Mouse (Mus musculus) E14TG2a.4 (cell line): ENCODE data around the gene Sp6.
A peak's percentile ranks its signal among the peaks of the same experiment; 100 is the strongest.

ENCODE experiments used
- H3K27me3 ChIP-seq: 2 replicates; pipeline ENCODE4 v1.6.1; 2014; ENCODE audit warnings: low read length, control low read depth; ENCODE audit not compliant: insufficient read depth
- H3K36me3 ChIP-seq: 2 replicates; pipeline ENCODE4 v1.6.1; 2014; ENCODE audit warnings: low read length, control low read depth; ENCODE audit not compliant: insufficient read depth
- H3K4me1 ChIP-seq: replicated peaks from 2 replicates; pipeline ENCODE4 v1.6.1; 2014; ENCODE audit warnings: low read depth, low read length, control low read depth
- H3K4me3 ChIP-seq: replicated peaks from 2 replicates; pipeline ENCODE4 v1.5.1; 2014; ENCODE audit warnings: mild to moderate bottlenecking, low read length
- H3K9me3 ChIP-seq: 2 replicates; pipeline ENCODE4 v1.6.1; 2014; ENCODE audit warnings: low read length, control low read depth
- CTCF ChIP-seq: conservative IDR thresholded peaks from 2 replicates; pipeline ENCODE4 v1.5.1; 2014; ENCODE audit warnings: low read length
- NANOG ChIP-seq: IDR thresholded peaks from 2 replicates; pipeline ENCODE4 v1.6.1; 2014; ENCODE audit warnings: borderline replicate concordance, low read length, mixed read lengths
- POU5F1 ChIP-seq: IDR thresholded peaks from 2 replicates; pipeline ENCODE4 v1.6.1; 2014; ENCODE audit warnings: low read length, borderline replicate concordance

Gene Sp6

DNA sequence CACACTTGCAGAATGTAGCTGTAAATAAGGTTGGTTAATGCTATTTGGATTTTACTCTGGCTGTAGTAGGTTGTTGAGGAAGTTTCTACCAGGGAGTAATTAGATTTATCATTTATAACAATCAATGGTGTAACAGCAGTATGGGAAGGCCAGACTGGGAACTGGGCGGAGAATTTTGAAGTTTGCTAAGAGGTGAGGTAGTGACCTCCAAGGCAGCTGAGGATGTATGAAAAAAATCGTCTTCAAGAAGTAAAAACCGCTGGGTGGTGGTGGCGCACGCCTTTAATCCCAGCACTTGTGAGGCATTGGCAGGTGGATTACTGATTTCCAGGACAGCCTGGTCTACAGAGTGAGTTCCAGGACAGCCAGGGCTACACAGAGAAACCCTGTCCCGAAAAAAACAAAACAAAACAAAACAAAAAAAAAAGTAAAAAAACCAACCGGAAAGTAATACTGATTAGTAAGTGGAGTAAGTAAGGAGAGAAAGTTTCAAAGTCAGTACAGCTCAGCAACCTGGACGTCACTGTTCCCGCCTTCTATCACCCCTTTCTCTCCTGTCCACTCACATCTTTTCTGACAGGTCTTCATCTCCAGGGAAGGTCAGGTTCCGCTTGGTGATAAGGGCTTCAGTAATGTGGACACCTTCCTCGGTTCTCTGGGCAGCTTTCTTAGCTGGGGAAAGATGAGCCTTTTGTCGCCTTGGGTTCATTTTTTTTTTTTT is 27.3 kb downstream of the Sp6 start:
- TF ChIP-seq POU5F1 (no peak), CTCF (no peak), NANOG (no peak)
- peak overlapping the region; percentile 93 for H3K4me3 ChIP-seq
- H3K4me1 ChIP-seq: peaks cover 57% of the 10 kb centered on the region
- H3K9me3 ChIP-seq: no peaks in the 10 kb centered on the region
- peaks cover 30% of the 10 kb centered on the region for H3K36me3 ChIP-seq
- peaks cover 11% of the 10 kb centered on the region for H3K27me3 ChIP-seq

DNA sequence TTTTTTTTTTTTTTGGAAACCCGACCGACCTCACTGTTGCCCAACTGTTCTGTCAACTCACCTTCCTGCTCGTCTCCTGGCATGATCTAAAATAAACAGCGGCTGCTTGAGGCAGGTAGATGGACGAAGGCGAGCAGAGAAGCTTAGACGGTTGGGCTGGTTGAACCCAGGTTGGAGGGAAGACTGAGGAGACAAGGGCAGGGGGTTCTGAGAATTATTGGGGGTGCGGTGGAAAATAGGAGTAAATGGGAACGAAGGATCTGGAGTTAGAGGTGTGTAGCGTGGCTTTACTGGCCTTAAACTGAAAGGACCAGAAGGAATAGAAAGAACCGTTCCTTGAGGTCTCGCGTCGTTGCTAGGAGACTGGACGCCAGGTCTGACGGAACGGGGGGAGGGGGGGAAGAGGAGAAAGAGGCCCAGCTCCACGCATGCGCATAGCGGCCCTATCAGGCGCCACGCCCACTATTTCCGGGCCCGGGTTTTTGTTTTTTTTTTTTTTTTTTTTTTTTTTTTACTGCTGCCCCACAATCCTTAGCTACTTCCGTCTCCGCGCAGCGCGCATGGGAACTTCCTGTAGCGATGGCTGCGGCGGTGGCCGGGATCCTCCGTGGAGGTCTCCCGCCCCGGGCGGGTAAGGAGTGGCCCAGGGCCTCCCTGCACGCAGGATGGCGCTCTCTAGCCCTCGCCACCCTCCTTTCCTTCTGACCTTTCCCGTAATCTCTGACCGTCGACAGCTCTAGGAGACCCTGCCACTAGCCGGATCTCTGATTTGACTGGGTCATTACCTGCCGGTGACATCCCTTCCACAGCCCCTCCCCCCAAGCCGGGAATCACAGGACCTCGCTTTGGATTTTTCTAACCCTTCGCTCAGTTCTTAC is 28.1 kb downstream of the Sp6 start, which contains the start of the genes Lrrc46 and Mrpl10:
Lrrc46 (minus strand) TSS at position 386 of the 878 bp plus-strand sequence.
Mrpl10 (plus strand) TSS at position 539 of the 878 bp plus-strand sequence.
- H3K27me3 ChIP-seq: peaks cover 3% of the 10 kb centered on the region; the same call in 1 of the 2 replicates
- H3K9me3 ChIP-seq: no peaks in the 10 kb centered on the region
- peaks cover 65% of the 10 kb centered on the region for H3K4me1 ChIP-seq
- peak within 1 kb of the TSS; percentile 93 for H3K4me3 ChIP-seq
- peaks cover 31% of the 10 kb centered on the region for H3K36me3 ChIP-seq
- TF ChIP-seq NANOG: no peak

DNA sequence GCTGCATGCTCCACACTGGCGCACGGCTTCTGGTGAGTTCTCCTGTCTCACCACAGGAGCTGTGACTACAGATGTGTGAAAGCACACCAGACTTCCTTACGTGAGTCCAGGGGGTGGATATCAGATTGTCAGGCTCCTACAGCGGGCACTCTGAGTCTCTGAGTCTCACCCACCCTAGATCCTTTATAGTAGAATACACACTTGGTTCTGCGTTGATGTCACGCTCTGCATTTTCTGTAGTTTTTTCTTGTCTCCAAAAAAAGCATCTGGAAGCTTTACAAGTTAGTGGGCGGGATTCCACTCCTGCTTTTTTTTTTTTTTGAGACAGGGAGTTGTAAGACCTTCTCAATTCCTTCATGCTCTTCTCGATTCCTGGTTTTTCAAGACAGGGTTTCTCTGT is 31.7 kb downstream of the Sp6 start:
- Histone ChIP-seq H3K36me3 (peaks cover 65% of the 10 kb centered on the region), H3K9me3 (no peaks in the 10 kb centered on the region), H3K27me3 (no peaks in the 10 kb centered on the region), H3K4me3 (no peak overlapping the region; the same call in 1 of the 2 replicates), H3K4me1 (peaks cover 67% of the 10 kb centered on the region)
- TF ChIP-seq CTCF: no peak
- TF ChIP-seq POU5F1: no peak
- TF ChIP-seq NANOG: no peak

DNA sequence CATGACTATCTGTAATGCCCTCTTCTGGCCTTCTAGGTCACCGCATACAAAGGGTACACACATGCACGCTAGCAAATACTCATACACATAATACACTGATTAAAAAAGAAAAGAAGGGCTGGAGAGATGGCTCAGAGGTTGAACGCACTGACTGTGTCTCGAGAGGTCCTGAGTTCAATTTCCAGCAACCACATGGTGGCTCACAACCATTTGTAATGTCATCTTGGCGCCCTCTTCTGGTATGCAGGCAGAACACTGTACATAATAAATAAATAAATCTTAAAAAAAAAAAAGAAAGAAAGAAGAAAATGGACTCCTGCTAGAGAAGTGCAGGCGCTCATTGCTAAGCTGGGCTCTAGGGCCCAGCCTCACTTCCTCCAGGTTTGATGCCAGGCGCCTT is 32.7 kb downstream of the Sp6 start:
- Histone ChIP-seq H3K27me3 (no peaks in the 10 kb centered on the region), H3K36me3 (peaks cover 65% of the 10 kb centered on the region)

DNA sequence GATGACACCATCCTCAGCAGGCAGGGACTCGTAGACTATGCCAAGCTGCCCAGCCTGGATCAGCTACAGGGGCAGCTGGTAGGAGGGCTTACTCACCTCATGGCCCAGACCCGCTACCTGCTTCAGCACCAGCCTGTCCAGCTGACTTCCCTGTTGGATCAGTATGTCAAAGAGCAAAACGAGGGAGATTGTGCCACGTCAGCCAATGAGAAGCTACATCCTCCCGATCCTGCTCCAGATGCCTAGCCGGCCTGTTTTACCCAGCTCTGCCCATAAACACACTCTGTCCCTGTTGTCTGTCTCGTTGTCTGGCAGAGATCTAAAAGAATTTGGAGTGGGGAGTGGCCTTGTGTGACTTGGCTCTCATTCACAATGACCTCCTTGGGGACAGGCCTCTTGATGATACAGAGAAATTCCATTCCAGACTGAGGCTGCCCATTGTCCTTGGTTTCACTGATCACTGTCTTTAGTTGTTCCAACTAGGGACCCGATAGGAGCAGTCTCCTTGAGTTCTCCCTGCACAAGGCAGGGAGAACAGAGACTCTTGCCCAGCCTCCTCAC is 35.0 kb downstream of the Sp6 start:
- H3K27me3 ChIP-seq: no peaks in the 10 kb centered on the region
- TF ChIP-seq POU5F1 (no peak), CTCF (no peak), NANOG (no peak)
- peaks cover 79% of the 10 kb centered on the region for H3K4me1 ChIP-seq
- H3K9me3 ChIP-seq: no peaks in the 10 kb centered on the region
- no peak overlapping the region for H3K4me3 ChIP-seq
- peaks cover 63% of the 10 kb centered on the region for H3K36me3 ChIP-seq

More for the DNA sequence above, 32.7 kb downstream of the Sp6 start:
- Histone ChIP-seq H3K9me3 (no peaks in the 10 kb centered on the region), H3K4me1 (peaks cover 74% of the 10 kb centered on the region), H3K4me3 (no peak overlapping the region)
- TF ChIP-seq POU5F1 (no peak), CTCF (peak; percentile 55)

DNA sequence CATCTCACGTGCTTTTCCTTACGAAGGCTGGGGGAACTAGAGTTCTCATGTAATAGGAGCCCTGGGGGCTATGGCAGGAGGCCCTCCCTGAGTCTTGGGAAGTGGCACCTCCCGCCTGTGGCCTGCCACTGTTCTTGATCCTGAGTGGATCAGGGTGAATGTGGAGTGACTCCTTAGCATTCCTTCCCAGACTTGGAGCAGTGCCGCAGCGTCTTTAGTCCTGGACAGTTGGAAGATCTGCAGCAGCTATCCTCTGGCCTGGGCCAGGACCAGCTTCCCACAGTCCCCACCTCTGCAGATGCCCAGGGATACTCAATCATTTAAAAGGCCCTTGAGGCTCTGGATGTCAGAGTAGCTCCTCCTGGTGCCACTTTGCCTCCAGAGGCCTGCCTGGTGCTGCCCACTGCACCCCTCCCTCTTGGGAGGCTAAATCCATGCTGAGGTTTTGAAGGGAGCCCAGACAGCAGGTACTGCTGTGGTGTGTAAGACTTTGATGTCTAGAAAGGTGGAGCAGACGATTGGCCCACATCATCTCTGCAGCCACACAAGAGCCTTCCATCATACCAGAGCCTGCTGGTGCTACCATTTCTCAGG is 36.4 kb downstream of the Sp6 start:
- no peak overlapping the region for H3K4me3 ChIP-seq
- peaks cover 61% of the 10 kb centered on the region for H3K36me3 ChIP-seq
- TF ChIP-seq POU5F1 (no peak), CTCF (no peak), NANOG (no peak)
- no peaks in the 10 kb centered on the region for H3K9me3 ChIP-seq
- no peaks in the 10 kb centered on the region for H3K27me3 ChIP-seq
- H3K4me1 ChIP-seq: peaks cover 71% of the 10 kb centered on the region

DNA sequence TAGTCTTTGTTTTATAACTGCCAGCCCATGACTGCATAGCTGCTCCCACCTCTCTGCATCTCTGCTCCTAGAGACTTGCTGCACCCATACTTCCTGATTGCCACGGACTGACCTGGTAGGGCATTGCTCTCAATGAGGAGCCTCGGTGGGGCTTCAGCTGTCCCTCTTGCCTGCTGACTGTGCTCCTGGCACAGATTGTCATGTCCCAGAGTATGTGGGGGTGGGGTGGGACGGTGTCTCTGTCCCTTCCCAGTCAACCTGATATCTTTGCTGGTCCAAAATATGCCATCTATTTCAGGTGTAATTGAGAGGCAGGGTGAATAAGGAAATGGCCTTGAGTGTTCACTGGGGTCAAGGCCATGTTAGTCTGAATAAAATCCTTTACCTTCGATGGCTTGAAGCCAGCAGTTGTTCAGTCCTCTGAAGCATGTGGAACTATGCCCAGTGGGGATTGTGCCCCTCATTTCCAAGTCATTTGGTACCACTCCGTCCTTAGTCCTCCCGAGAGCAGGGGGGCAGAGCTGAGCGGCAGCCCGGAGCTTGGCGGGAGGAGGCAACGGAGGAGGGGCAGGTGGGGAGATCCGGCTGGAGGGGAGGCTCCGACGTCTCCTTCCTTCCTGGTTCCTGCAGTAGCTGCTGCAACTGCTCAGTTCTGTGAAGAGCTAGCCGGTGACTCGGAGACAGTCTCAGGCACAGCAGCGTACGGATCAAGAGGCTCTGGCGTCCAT is 37.2 kb downstream of the Sp6 start, which contains the start of gene Osbpl7:
Osbpl7 (plus strand) TSS at position 413 of the 728 bp plus-strand sequence.
- H3K36me3 ChIP-seq: peaks cover 61% of the 10 kb centered on the region
- H3K27me3 ChIP-seq: no peaks in the 10 kb centered on the region
- peak within 1 kb of the TSS; percentile 82 for H3K4me3 ChIP-seq
- no peaks in the 10 kb centered on the region for H3K9me3 ChIP-seq
- no peak for TF ChIP-seq CTCF
- no peak for TF ChIP-seq POU5F1
- no peak for TF ChIP-seq NANOG
- H3K4me1 ChIP-seq: peaks cover 63% of the 10 kb centered on the region
